23 mouse cellular contexts compared by ENCODE assay signal in genomic region chr17:28780836-28781235, GRCm38 (mm10). TPM values are rescaled to one million over a fixed set of nuclear protein-coding genes. Genes with fewer than 3 reads are reported as not detected.
DNase-seq lines count a peak whose midpoint lies in the region; ATAC-seq and TF ChIP-seq lines count a peak whose summit lies in the region.
"Had no signal": no experiment of that assay in that cellular context is flagged by ENCODE, and none has a peak within 500 bp of the region (broad histone marks: within the 10 kb centered on the region; RNA-seq: fewer than 3 reads in every experiment).

No protein-coding gene starts in this region.

- H3K4me1 ChIP-seq in heart, embryonic 13.5 days, result peaks cover 11% of the 10 kb centered on the region
- peaks cover 6% of the 10 kb centered on the region; the same call in 1 of the 2 replicates for H3K4me1 ChIP-seq in testis, adult 2 months (ENCODE audit: control insufficient read depth, insufficient read depth, low read length)
- H3K4me1 ChIP-seq: embryonic facial prominence, embryonic 13.5 days; stomach, embryonic 15.5 days had no signal

- no peaks in the 10 kb centered on the region for H3K9me3 ChIP-seq in heart, embryonic 13.5 days
- H3K9me3 ChIP-seq: embryonic facial prominence, embryonic 13.5 days; G1E; hindbrain, embryonic 12.5 days; limb, embryonic 12.5 days; liver, embryonic 13.5 days; stomach, embryonic 15.5 days had no signal

- TF ChIP-seq CTCF in testis, adult 2 months (IDR thresholded peaks at IDR 0.05; ENCODE audit: control insufficient read depth, insufficient read depth, insufficient replicate concordance, low read depth, low read length), result no peak

- no peak overlapping the region for H3K4me3 ChIP-seq in heart, embryonic 13.5 days
- no peak overlapping the region for H3K4me3 ChIP-seq in testis, adult 2 months (ENCODE audit: control insufficient read depth, low read depth, low read length)
- H3K4me3 ChIP-seq: embryonic facial prominence, embryonic 13.5 days; hindbrain, embryonic 12.5 days; limb, embryonic 12.5 days; liver, embryonic 13.5 days; stomach, embryonic 15.5 days had no signal

- H3K9ac ChIP-seq in heart, embryonic 13.5 days, result no peak overlapping the region
- H3K9ac ChIP-seq: embryonic facial prominence, embryonic 13.5 days; hindbrain, embryonic 12.5 days; limb, embryonic 12.5 days; liver, embryonic 13.5 days; lung, embryonic 14.5 days; stomach, embryonic 15.5 days had no signal

- no peak for TF ChIP-seq POLR2A in testis, adult 2 months (IDR thresholded peaks at IDR 0.05; ENCODE audit: control insufficient read depth, low read depth, low read length)

- H3K4me2 ChIP-seq in heart, embryonic 13.5 days, result no peak overlapping the region
- H3K4me2 ChIP-seq: embryonic facial prominence, embryonic 13.5 days; hindbrain, embryonic 12.5 days; limb, embryonic 12.5 days; liver, embryonic 13.5 days; lung, embryonic 14.5 days; stomach, embryonic 15.5 days had no signal

- ATAC-seq in heart, embryonic 13.5 days (ENCODE audit: extremely low read depth, insufficient number of reproducible peaks, low FRiP score, low TSS enrichment), result no peak
- ATAC-seq in megakaryocyte, adult 5-6 weeks (ENCODE audit: poor library complexity, severe bottlenecking), result no peak
- ATAC-seq: forebrain, embryonic 14.5 days; inflammation-experienced regulatory T-cells, adult 6 months had no signal

- peak overlapping the region; percentile 45; the same call in 1 of the 2 replicates for H3K27ac ChIP-seq in heart, embryonic 13.5 days (replicated peaks)
- H3K27ac ChIP-seq in testis, adult 2 months (ENCODE audit: control insufficient read depth, insufficient read depth, low read depth, low read length), result peak overlapping the region; percentile 60
- H3K27ac ChIP-seq: embryonic facial prominence, embryonic 13.5 days; hindbrain, embryonic 12.5 days; limb, embryonic 12.5 days; liver, embryonic 13.5 days had no signal

- no peak for DNase-seq in heart, postnatal 4 days
- no peak for DNase-seq in testis, postnatal 10 days (ENCODE audit: low spot score)
- peak; percentile 88 for DNase-seq in adrenal gland, adult 8-10 months
- DNase-seq in testis, postnatal 14 days (ENCODE audit: low spot score), result peak; percentile 73
- no peak for DNase-seq in cerebellum, postnatal 4 days (ENCODE audit: low spot score in 2 of 2)
- DNase-seq: B cell, adult 2 months; cerebellum, postnatal 10 days; gastrocnemius, postnatal 36 days; kidney, postnatal 36 days; liver, embryonic 13.5 days; lung, embryonic 14.5 days; lung, postnatal 36 days; thymus, postnatal 25 days had no signal

- H3K36me3 ChIP-seq in heart, embryonic 13.5 days, result no peaks in the 10 kb centered on the region
- H3K36me3 ChIP-seq in testis, adult 2 months (ENCODE audit: control insufficient read depth, insufficient read depth, low read length), result no peaks in the 10 kb centered on the region
- H3K36me3 ChIP-seq: G1E; hindbrain, embryonic 12.5 days; limb, embryonic 12.5 days; liver, embryonic 13.5 days had no signal

- H3K27me3 ChIP-seq in heart, embryonic 13.5 days (replicated peaks), result no peaks in the 10 kb centered on the region
- no peaks in the 10 kb centered on the region for H3K27me3 ChIP-seq in testis, adult 2 months (ENCODE audit: control insufficient read depth, insufficient read depth, low read length)
- H3K27me3 ChIP-seq: embryonic facial prominence, embryonic 13.5 days; hindbrain, embryonic 12.5 days; limb, embryonic 12.5 days; stomach, embryonic 15.5 days had no signal

- WGBS in heart, embryonic 13.5 days, result 21% methylated on average over 3 of the region's 3 CpGs

RNA-seq across cellular contexts. Expression of gene Mapk13, which starts 11.7 kb away (rescaled TPM):
- 4.3 and 7.1 TPM in 2 replicates for polyA plus RNA-seq in heart, embryonic 13.5 days (2015; fragmentation: Nextera tagmentation; extraction: Ambion mirVana)
- total RNA-seq in heart, postnatal 4 days (2021), result under 1 TPM; 0.47 to 0.50 TPM
- polyA plus RNA-seq in testis, adult 2 months (2012; rRNA removed), result 2.1 and 2.8 TPM in 2 replicates
- 100 to 1,000 TPM; 128 to 457 (median 281) TPM for total RNA-seq in adrenal gland, adult 8-10 months (2022)
- total RNA-seq in megakaryocyte, adult 5-6 weeks (2015), result 12.2 and 17.0 TPM in 2 replicates
- 21.3 and 32.8 TPM in 2 replicates for total RNA-seq in megakaryocyte, adult 5-6 weeks (2017)
- total RNA-seq: gastrocnemius, postnatal 36 days had no signal
- polyA plus RNA-seq: G1E; inflammation-experienced regulatory T-cells, adult 6 months had no signal

RNA-seq across cellular contexts. Expression of gene Brpf3, which starts 20.1 kb away (rescaled TPM):
- 7.0 and 8.3 TPM in 2 replicates for polyA plus RNA-seq in heart, embryonic 13.5 days (2015; fragmentation: Nextera tagmentation; extraction: Ambion mirVana)
- 10 to 100 TPM; 22.8 to 25.9 TPM for total RNA-seq in heart, postnatal 4 days (2021)
- polyA plus RNA-seq in testis, adult 2 months (2012; rRNA removed), result 134 and 137 TPM in 2 replicates
- 10 to 100 TPM; 75.6 to 83.4 (median 77.1) TPM for total RNA-seq in adrenal gland, adult 8-10 months (2022)
- 22.5 and 22.6 TPM in 2 replicates for total RNA-seq in megakaryocyte, adult 5-6 weeks (2015)
- total RNA-seq in megakaryocyte, adult 5-6 weeks (2017), result 4.4 and 8.3 TPM in 2 replicates

RNA-seq across cellular contexts. Expression of gene AC170998.1, which starts 55.0 kb away (rescaled TPM):
- 1.6 and 2.0 TPM in 2 replicates for polyA plus RNA-seq in heart, embryonic 13.5 days (2015; fragmentation: Nextera tagmentation; extraction: Ambion mirVana)
- total RNA-seq in heart, postnatal 4 days (2021), result 1 to 10 TPM; 1.1 to 1.8 TPM
- polyA plus RNA-seq in testis, adult 2 months (2012; rRNA removed), result not detected in 2 replicates
- 1 to 10 TPM in 3 of 4 experiments, under 1 TPM in 1; 0.58 to 3.7 (median 2.1) TPM for total RNA-seq in adrenal gland, adult 8-10 months (2022)
- 5.9 and 8.8 TPM in 2 replicates for total RNA-seq in megakaryocyte, adult 5-6 weeks (2015)
- 1.4 and 3.7 TPM in 2 replicates for total RNA-seq in megakaryocyte, adult 5-6 weeks (2017)
- polyA plus RNA-seq: G1E had no signal

Comparison
In these comparisons a context has a peak if more than half of its experiments do, and no peak if none do; other contexts are left out.
1. DNase-seq: peak in adrenal gland, adult 8-10 months (single experiment) and testis, postnatal 14 days (single experiment); none in heart, postnatal 4 days (single experiment), testis, postnatal 10 days (single experiment) and cerebellum, postnatal 4 days (0 of 2).
2. RNA of gene Mapk13, which starts 11.7 kb away (total RNA-seq): 128 to 457 TPM in adrenal gland, adult 8-10 months and 12.2 to 32.8 TPM in megakaryocyte, adult 5-6 weeks; 0.47 to 0.50 TPM in heart, postnatal 4 days; every median in the first group is over 4 times any median in the second.